Mouse (Mus musculus): ENCODE measurements around the gene Wbp2. TPM values are rescaled to one million over a fixed set of nuclear protein-coding genes. Genes with fewer than 3 reads are reported as not detected.
A peak's percentile ranks its signal among the peaks of the same experiment; 100 is the strongest.
"Not testable (repeated sequence)": the region's sequence is repeated elsewhere in the genome, so short reads cannot be mapped to it uniquely, and the experiment has no call there.

Gene Wbp2
- total and polyA plus RNA-seq, 3 experiments, result 165 to 517 (median 185) TPM

DNA sequence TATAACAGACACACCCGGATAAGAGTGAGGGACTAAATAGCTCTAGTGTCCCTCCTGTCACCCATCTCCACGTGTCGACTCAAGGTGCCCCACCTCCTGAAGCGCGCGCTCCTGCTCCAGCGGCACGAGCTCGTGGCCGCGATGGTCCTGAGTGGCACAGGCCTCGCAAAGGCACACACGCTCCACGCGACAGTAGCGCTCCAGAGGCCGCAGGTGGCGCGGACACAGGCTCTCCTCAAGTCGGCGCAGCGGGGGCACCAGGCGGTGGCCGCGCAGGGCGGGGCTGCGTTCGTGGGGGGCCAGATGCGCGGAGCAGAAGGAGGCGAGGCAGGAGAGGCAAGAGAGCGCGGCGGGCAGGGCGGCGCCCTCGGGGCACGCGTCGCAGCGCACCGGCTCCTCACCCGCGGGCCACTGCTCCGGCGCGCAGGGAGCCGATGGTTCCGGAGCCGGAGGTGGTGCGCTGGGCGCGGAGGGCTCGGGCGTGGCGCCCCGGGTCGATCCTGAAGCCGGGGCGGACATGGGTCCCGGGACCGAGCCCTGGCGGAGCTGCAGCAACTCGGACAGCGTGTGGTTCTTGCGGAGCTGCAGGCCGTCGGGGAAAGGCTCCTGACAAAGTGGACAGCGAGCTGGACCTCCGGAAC is 22.8 kb upstream of the Wbp2 start:
- peak; percentile 60 for DNase-seq

DNA sequence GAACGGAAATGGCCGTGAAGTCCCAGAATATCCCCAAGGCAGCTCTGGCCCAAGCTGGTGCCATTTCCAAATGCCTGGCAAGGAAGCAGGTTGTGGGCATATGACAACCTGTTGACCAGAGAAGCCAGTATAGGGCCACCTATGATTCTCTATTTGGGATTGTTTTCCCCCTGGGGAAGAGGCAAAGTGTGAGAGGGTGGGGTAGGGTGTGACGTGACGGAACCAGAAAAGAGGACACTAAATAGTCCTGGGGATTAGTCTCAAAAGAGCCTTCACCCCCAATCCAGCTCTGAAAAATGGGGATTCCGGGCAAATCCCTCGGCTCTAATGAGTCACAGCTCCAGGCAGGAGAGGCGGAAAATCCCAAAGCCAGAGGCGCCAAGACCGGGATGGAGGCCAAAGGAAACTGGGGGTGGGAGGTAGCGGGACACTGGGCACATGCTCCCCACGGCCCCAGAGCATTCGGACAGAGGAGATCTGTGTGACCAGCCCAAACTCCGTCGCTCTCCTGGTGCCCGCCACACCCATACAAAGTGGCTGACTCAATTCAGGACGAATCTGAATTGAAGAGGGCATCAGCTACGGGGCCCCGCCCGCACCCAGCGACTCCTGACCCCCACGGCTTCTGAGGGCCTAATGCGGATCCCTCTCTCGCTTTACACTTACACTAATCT is 21.8 kb upstream of the Wbp2 start:
- peak; percentile 80 for DNase-seq

DNA sequence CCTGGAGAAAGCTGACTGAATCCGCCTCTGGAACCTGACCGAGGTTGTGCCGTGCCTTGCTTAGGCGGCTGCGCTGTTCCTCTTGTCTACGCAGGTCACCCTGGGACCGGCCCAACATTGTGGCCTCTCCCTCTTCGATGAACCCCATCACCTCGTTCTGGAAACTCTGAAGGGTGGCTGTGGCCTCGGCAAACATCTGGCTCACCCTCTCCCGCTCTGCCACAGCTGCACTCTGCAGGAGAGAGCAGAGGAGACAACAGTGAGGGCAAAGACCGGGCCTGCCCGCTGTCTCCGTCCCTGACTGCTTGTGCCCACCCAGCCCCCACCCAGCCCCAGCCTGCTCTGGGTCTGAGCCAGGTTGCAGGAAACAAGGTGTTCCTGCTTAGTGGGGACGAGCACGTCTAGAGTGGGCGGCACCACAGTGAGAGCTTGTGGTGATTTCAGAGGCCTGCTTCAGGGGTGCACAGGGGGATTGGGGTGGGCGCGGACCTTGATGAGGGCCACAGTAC is 21.0 kb upstream of the Wbp2 start:
- DNase-seq, result no peak

DNA sequence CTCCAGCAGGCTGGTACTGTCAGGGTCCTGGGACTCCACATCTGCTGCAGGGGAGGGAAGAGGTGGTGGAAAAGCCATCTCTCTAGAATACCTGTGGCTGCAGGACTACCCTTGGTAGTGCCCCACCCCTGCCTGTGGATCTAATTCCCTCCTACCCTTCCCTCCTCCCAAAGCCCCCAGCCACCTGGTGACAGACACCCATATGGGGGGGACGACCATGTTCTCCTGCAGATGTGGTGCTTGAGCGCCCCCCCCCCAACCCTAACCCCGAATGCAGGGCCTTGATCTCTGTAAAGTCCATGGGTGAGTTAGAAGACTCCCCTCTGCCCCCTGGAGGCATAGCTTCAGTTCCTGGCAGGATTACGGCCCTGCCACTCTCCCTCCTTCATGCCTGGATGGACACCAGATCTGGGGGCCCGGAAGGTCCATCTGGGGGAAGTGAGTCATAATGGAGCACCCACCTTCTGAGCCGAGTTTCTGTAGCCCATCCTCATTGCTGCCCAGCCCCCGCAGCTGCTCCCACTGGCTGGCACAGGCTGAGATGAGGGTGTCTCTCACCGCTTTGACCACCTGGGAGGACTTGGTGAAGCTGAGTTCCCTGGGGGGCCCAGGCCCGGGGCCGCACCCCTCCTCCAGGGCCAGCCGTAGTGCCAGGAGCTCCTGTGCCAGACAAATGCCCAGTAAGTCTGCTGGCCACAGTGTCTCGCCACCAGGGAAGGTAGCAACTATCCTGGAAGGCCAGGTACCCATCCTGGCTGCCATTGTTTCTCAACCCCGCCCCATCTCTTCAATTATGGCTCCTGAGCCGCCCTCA is 20.4 kb upstream of the Wbp2 start:
- DNase-seq, result no peak

DNA sequence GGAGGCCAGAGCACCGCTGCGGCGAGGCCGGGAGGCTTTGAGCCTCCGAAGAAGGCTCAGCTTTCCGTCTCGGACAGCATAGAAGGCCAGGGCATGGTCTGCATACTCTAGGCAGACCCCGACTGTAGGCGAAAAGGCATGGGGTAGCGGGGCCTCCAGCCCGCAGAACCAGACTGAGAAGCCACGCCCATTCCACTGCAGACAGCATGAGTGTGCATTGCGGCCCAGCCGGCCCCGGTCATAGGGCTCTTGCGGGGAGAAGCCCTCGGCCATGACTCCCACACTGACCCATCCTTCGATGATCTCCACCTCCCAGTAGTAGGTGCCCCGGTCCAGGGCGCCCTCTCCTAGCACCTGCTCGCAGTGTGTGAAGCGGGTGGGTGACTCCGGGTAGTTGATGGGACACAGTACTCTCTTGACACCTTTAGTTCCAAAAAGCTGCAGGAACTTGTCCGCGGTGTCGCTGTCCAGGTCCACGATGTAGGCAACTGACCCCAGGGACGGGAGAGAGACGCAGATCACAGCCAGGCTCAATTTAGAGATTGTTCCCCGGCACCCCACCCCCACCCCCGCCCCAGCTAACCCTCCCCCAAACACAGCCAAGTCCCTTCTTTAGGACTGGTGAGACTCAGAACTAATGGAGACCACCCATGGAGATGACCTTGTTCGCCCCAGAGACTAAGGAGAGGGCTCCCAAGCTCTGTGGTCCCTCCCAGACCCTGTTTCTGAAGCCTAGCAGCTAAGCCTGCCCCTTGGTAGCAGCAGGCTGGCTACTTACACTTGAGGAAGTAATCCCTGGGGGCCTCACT is 19.6 kb upstream of the Wbp2 start:
- no peak for DNase-seq

DNA sequence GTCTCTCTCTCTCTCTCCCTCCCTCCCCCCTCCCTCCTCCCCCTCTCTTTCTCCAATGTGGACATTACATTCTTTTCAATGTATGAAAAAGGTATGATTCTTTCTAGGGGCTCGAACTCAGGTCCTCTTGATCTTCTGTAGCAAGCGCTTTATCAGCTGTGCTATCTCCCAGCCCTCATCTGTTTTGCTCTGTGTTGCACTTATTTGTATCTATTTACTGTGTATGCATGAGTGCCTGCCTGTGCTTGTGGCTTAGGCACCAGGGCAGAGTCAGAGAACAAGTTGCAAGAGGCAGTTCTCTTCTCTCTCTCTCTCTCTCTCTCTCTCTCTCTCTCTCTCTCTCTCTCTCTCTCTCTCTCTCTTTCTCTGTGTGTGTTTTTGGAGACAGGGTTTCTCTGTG is 18.3 kb upstream of the Wbp2 start:
- no peak for DNase-seq

DNA sequence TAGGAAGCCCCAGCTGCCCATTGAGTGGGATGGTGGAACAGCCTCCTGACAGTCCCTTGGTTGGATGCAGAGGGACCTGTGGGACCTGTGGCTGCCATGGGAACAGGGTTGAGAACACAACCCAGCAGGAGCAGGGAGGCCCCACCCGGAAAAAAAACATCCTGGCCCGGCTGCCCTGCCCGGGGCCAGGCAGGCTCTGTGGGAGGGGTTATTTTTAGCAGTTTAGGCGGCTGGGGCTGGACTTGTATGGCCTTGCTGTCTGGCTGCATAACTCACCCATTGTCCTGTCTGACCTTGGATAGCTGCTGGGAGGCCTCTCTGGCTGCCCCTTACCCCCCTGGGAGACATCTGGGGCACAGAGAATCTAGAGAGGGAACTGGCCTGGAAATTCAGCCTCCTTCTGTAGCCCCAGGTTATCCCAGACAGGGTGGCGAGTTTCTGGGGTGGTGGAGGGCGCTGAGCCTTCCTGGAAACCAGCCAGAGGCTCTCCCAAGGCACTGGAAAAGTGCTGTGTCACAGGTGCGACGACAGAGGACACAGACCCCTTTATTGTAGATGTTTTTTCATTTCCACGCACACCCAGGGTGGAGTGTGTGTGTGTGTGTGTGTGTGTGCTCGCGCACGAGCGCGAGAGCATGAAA is 17.3 kb upstream of the Wbp2 start:
- DNase-seq, result peak; percentile 89

DNA sequence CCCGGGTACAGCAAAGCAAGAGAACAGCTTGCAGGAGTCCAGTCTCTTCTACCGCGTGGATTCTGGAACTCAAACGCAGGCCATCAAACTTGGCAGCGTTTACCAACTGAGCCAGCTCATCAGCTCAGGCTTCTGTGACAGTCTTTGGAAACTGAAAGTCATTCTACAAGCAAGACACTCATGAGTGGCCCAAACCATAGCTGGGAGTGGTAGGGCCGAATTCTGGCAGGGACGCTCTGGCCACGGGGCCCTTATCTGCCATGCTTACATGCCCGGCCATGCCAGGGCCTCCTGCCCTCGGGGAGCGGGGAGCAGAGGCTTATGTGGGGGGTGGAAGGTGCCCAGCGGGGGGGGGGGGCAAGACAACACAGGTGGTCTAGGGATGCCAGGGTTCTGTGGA is 16.8 kb upstream of the Wbp2 start:
- DNase-seq, result peak; percentile 55

DNA sequence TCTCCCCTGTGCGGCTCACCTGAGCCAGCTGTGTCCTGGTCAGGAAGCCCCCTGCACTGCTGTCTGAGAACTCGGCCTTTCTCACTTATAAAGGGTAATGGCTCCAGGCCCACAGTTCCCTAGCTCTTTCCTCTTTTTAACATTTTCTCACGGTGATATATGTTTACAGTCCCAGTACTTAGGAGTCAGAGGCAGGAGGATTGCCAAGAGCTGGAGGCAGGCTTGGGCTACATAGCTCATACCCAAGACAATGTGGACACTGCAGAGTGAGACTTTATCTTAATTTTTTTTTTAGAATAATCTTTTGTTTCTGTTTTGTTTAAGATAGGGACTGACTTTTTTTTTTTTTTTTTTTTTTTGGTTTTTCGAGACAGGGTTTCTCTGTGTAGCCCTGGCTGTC is 15.7 kb upstream of the Wbp2 start:
- no peak for DNase-seq

DNA sequence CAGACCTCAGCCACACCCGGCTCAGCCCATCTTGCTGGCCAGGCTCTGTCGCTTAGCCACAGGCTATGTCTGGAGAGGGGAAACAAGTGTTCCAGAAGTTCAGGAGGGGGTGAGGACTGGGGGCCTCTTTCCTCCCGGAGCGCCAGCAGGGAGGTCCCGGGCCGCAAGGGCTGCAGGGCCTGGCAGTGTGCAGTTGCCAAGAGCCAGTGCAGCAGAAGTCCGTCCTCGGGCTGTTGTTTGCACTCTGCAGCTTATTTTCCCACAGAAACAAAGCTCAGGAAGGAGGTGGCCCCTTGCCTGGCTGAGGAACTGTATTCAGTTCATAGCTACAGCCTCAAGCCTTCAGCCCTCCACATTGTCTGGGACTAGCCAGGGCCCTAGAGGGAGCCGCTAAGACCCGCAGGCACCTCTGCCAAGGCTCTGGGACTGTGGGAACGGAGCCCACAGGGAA is 15.2 kb upstream of the Wbp2 start:
- DNase-seq, result peak; percentile 38

DNA sequence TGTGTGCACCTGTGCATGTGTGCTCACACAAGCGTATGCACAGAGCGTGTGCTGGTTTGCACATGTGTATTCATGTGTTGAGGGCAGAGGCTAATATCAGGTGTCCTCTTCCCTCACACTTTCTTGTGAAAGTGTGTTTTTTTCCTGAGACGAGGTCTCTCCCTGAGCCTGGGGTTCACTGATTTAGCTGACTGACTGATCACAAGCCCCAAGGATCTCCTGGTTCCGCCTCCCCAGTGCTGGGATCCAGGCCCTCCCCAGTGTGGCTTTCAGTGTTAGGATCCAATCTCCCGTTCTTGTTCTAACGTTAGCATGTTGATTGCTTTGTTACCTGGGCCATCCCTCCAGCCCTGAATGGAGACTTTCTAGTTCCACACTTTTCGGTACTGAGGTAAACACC is 14.0 kb upstream of the Wbp2 start:
- DNase-seq, result no peak

DNA sequence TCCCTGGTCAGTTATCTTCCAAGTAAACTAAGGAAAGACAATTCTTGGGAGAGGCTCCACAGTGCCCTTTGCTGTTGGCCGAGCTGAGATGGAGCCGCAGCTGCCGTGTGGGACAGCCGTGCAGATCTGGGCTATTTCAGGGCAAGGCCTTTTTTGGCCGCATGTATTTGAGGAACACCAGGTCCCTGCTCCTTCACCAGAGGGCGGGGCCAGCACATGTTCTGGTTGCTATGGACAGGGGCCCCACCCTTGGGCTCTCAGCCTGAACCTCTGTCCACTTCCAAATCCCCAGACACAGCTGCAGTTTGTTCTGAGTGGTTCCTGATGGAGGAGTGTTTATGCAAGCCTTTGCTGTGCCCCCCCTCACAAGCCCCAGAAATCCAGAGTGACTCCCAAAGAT is 13.6 kb upstream of the Wbp2 start:
- peak; percentile 38 for DNase-seq

DNA sequence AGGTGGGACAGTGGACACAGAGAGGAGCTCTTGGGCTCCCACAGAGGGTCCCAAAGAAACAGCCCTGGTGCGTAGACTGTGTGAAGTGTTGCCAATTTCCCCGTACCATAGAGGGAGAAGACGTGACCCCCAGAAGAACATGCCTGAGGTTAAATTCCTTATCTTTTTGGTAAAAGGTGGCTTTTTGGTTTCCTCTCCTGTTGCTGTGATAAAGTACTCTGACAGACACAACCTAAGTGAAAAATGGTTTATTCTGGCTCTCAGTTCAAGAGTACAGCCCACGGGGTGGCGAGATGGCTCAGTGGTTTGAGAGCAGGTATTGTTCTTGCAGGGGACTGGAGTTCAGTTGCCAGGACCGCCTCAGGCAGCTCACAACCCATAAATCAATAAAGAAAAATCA is 12.7 kb upstream of the Wbp2 start:
- no peak for DNase-seq

DNA sequence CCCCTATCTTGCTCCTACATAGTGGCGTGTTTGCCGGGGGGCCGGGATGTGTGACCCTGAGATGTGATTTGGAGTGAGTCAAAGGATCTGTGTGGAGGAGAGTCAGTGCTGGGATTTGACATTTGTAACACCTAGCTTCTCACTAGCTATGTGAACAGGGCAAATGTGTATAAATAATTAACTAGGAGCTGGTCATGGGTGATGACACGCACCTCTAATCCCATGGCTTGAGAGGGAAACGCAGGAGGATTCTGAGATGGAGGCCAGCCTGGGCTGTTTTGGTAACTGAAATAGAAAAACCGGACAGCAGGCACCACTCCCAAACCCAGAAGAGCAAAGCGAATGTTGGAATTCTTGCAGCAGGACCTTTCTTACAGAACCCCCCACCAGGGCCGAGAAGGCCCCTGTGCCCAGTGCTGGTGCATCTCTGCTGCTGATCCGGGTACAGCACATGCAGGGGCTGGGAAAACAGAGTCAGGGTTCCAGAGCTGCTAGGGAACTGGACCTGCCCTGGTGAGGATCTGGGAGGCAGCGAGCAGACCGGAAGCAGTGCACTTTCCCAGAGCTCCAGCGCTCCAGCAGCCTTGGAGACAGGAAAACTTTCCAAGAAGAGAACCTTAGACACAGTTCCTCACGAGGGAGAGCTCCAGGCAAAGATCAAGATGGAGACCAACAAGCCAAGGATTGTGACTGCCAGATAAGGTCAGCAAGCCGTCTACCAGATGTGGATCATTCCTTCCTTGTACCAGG is 12.1 kb upstream of the Wbp2 start:
- peak; percentile 9 for DNase-seq

DNA sequence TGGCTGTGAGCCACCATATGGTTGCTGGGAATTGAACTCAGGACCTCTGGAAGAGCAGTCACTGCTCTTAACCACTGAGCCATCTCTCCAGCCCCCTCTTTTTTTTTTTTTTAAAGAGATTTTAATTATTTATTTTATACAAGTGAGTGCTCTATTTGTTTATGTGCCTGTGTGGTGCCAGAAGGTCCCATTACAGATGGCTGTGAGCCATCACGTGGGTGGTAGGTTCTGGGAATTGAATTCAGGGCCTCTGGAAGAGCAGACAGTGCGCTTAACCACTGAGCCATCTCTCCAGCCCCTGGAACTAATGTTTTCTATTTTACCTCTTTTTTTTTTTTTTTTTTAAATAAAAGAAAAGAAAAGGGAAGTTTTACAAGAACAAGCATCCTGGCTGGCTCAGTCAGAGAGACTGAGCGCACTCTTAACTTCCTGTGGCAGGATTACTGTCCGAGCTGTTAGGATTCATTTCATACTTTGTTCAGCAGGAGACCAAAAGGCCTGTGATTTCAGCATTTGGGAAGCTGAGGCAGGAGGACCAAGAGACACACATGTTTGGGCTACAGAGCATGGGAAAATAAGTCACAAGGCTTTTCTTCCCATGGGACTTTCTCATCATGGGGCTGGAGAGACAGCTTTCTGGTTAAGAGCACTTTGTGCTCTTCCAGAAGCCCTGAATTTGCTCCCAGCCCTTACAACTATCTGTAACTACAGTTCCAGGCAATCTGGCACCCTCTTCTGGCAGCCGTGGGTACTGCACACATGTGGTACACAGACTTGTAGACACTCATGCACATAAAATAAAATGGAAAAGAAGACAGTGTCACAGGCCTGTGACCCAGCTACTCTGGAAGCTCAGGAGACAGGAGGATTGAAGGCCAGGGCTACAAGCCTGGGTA is 9.7 kb upstream of the Wbp2 start:
- no peak for DNase-seq

DNA sequence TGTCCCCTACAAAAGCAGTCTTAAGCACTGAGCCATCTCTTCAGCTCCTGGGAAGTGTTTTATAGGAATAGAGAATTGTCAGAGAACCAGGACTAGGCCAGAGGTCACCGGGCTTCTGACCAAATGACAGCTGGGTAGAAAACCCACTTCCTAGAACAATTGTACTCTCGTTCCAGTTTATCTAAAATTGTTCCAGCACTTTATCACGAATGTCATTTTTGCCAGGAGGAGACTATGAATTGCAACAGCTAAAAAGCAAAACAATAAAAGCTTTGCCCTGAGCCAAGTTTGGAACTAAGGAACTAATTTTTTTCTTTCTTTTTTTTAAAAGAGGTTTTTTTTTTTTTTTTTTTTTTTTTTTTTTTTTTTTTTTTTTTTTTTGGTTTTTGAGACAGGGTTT is 8.8 kb upstream of the Wbp2 start:
- peak; percentile 81 for DNase-seq

DNA sequence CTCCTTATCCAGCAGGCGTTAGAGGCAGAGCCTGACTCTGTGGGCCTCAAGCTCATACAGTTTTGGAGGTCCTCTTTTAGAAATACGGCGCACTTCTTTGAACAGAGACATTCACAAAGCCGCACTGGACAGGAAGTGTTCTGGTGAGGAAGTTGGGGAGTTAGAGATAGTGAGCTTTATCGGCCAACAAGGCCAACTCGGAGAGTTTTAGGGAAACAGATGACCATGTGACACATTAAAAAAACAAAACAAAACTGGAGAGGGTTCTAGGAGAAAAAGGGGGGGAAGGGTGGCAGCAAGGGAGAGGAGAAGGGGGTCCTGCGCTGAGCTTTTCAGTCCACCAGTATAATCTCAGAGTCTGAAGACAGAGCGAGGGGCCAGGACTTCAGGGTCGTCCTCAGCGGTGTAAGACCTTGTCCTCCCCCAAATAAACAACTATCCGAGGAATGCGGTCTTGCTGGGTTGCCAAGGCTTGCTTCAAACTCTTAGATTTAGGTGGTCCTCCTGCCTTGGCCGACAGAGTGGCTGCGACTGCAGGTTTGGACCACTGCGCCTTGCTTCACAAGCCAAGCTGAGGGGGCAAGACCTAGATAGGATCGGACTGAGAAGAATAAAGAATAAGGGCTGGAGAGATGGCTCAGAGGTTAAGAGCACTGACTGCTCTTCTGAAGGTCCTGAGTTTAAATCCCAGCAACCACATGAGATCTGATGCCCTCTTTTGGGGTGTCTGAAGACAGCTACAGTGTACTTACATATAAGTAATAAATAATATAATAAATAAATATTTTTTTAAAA is 7.2 kb upstream of the Wbp2 start:
- peak; percentile 58 for DNase-seq

DNA sequence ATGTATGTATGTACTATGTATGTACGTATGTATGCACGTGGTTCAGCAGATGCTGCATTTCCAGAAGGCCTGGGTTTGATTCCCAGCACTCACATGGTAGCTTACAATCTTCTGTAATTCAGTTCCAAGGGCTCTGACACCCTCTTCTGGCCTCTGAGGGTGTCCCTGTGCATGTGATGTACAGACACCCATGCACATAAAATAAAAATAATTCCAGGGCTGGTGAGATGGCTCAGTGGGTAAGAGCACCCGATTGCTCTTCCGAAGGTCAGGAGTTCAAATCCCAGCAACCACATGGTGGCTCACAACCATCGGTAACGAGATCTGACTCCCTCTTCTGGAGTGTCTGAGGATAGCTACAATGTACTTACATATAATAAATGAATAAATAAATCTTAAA is 6.2 kb upstream of the Wbp2 start:
- not testable (repeated sequence) for DNase-seq

DNA sequence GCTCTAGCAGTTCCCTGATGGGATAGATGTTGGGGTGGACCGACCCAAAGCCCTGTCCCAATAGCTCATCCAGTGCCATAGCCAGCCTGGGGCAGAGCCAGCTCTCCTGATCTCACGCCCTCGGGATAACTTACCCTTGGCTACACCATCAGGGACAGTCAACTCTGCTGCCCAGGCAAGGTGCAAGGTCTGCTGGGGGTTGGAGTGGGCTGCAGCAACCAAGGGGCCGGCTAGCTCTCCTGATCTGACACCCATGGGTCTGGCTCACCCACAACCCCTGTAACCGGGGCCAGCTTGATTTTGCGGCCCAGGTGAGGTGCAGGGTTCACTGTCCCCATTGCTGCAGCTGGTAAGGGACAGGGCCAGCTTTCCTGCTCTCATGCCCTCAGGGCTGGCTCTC is 4.8 kb upstream of the Wbp2 start:
- DNase-seq, result no peak
